ENCODE assay signal across 8 mouse cellular contexts in genomic region chr3:100768170-100768624, GRCm38 (mm10). TPM values are rescaled to one million over a fixed set of nuclear protein-coding genes. Genes with fewer than 3 reads are reported as not detected.
DNase-seq lines count a peak whose midpoint lies in the region; ATAC-seq and TF ChIP-seq lines count a peak whose summit lies in the region.

No protein-coding gene starts in this region.

- no peaks in the 10 kb centered on the region for H3K27me3 ChIP-seq in liver, adult 2 months (ENCODE audit: control insufficient read depth, insufficient read depth, low read length)
- no peaks in the 10 kb centered on the region for H3K27me3 ChIP-seq in forebrain, embryonic 16.5 days (replicated peaks; ENCODE audit: control insufficient read depth, insufficient read depth, low read length)
- H3K27me3 ChIP-seq in lung, embryonic 16.5 days (ENCODE audit: control insufficient read depth, insufficient read depth, low read depth, low read length), result no peaks in the 10 kb centered on the region

- WGBS in liver, adult 2 months, result 63% methylated on average over 15 of the region's 15 CpGs
- WGBS in forebrain, embryonic 16.5 days, result 26% methylated on average over 15 of the region's 15 CpGs
- WGBS in lung, embryonic 16.5 days, result 43% methylated on average over 15 of the region's 15 CpGs

- peak; percentile 56 for DNase-seq in liver, adult 2 months (ENCODE audit: extremely low read depth, low read depth, low spot score)
- DNase-seq in liver, result no peak
- DNase-seq in kidney, adult 9 months, result peak; percentile 38
- peak; percentile 6 for DNase-seq in right cerebral cortex, postnatal 14 days
- no peak for DNase-seq in cerebellum, postnatal 36 days

- H3K9me3 ChIP-seq in forebrain, embryonic 16.5 days (ENCODE audit: control insufficient read depth, low read length), result no peaks in the 10 kb centered on the region
- no peaks in the 10 kb centered on the region for H3K9me3 ChIP-seq in lung, embryonic 16.5 days (ENCODE audit: control insufficient read depth, low read length)

- H3K4me1 ChIP-seq in liver, adult 2 months (ENCODE audit: control insufficient read depth, insufficient read depth, low read length), result no peaks in the 10 kb centered on the region
- peaks cover 4% of the 10 kb centered on the region; the same call in 1 of the 2 replicates for H3K4me1 ChIP-seq in forebrain, embryonic 16.5 days (replicated peaks; ENCODE audit: control insufficient read depth, insufficient read depth, low read length)
- no peaks in the 10 kb centered on the region for H3K4me1 ChIP-seq in lung, embryonic 16.5 days (replicated peaks; ENCODE audit: control insufficient read depth, insufficient read depth, low read length)

- no peak for TF ChIP-seq POLR2A in liver, adult 2 months (IDR thresholded peaks at IDR 0.05; ENCODE audit: extremely low read depth, insufficient read depth, low read length)

- peak; percentile 72 for ATAC-seq in forebrain, embryonic 16.5 days
- ATAC-seq in lung, embryonic 16.5 days (ENCODE audit: low read depth), result peak; percentile 65; the same call in 1 of the 2 replicates
- ATAC-seq in erythroblast, adult 5-6 weeks (replicated peaks; ENCODE audit: low FRiP score, poor library complexity, severe bottlenecking), result no peak

- no peaks in the 10 kb centered on the region for H3K36me3 ChIP-seq in liver, adult 2 months (ENCODE audit: control insufficient read depth, insufficient read depth, low read length)
- H3K36me3 ChIP-seq in forebrain, embryonic 16.5 days (ENCODE audit: control insufficient read depth, insufficient read depth), result no peaks in the 10 kb centered on the region
- no peaks in the 10 kb centered on the region for H3K36me3 ChIP-seq in lung, embryonic 16.5 days (ENCODE audit: control insufficient read depth, insufficient read depth, low read length)

- H3K79me2 ChIP-seq in liver, adult 2 months (ENCODE audit: control insufficient read depth, insufficient read depth, low read length), result no peaks in the 10 kb centered on the region

- 0 out of 2 replicates have a peak overlapping the region, but pooled peaks have one; percentile 2 for H3K9ac ChIP-seq in liver, adult 2 months (ENCODE audit: low read depth, low read length)
- peak overlapping the region; percentile 29; the same call in 1 of the 2 replicates for H3K9ac ChIP-seq in forebrain, embryonic 16.5 days (replicated peaks; ENCODE audit: low read depth, low read length)
- H3K9ac ChIP-seq in lung, embryonic 16.5 days (ENCODE audit: low read length), result no peak overlapping the region

- peak overlapping the region; percentile 29 for H3K4me2 ChIP-seq in forebrain, embryonic 16.5 days (ENCODE audit: low read length)
- H3K4me2 ChIP-seq in lung, embryonic 16.5 days (ENCODE audit: low read depth, low read length), result peak overlapping the region; percentile 38

- 0 out of 2 replicates have a peak, but pooled peaks have one; percentile 9 for TF ChIP-seq CTCF in liver, adult 2 months (IDR thresholded peaks at IDR 0.05; ENCODE audit: low read depth, low read length)

- H3K4me3 ChIP-seq in liver, adult 2 months (ENCODE audit: insufficient read depth, low read depth, low read length), result no peak overlapping the region
- H3K4me3 ChIP-seq in forebrain, embryonic 16.5 days (replicated peaks; ENCODE audit: low read length), result 0 out of 2 replicates have a peak overlapping the region, but pooled peaks have one; percentile 3
- no peak overlapping the region for H3K4me3 ChIP-seq in lung, embryonic 16.5 days (ENCODE audit: low read length)

- H3K27ac ChIP-seq in liver, adult 2 months (replicated peaks; ENCODE audit: insufficient read depth, low read depth, low read length), result no peak overlapping the region
- no peak overlapping the region for H3K27ac ChIP-seq in forebrain, embryonic 16.5 days (ENCODE audit: low read length)
- H3K27ac ChIP-seq in lung, embryonic 16.5 days (ENCODE audit: low read length), result no peak overlapping the region

RNA-seq across cellular contexts. Expression of gene Vtcn1, which starts 57.1 kb away (rescaled TPM):
- 0.20 and 0.55 TPM in 2 replicates for total RNA-seq in liver, adult 2 months (2014; rRNA removed)
- polyA plus RNA-seq in liver, adult 2 months (2012; rRNA removed), result 0.24 and 0.61 TPM in 2 replicates
- polyA plus RNA-seq in forebrain, embryonic 16.5 days (2015; fragmentation: Nextera tagmentation; extraction: Ambion mirVana), result not detected in 2 replicates
- polyA plus RNA-seq in lung, embryonic 16.5 days (2015; fragmentation: Nextera tagmentation; extraction: Ambion mirVana), result 0.44 and 0.59 TPM in 2 replicates
- total RNA-seq in erythroblast, adult 5-6 weeks (2015; ENCODE audit: low replicate concordance), result not detected in 2 replicates
- not detected in 2 replicates for total RNA-seq in erythroblast, adult 5-6 weeks (2017; ENCODE audit: low replicate concordance)

Comparison
In these comparisons a context has a peak if more than half of its experiments do, and no peak if none do; other contexts are left out.
1. DNase-seq: peak in liver, adult 2 months (single experiment), kidney, adult 9 months (single experiment) and right cerebral cortex, postnatal 14 days (single experiment); none in liver (single experiment) and cerebellum, postnatal 36 days (0 of 2).